8 mouse cellular contexts compared by ENCODE assay signal in the genomic region with DNA sequence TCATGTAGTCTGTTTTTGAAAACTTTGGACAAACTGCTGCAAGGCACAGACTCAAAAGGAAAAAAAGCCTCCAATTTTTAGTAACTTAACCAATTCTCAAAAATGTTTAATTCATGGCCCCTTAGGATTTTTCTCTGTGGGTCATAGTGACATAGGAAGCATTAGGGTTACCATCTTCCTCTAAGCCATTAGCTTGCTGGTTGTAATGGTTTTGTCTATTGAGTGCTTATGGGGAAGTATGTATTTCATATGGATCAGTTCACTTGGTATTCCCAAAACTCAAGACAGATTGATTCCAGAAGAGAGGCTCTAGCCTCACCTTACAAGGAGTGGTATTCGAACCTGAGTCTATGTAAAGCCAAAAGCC. TPM values are rescaled to one million over a fixed set of nuclear protein-coding genes. Genes with fewer than 3 reads are reported as not detected.
A peak's percentile ranks its signal among the peaks of the same experiment; 100 is the strongest.
DNase-seq lines count a peak whose midpoint lies in the region; ATAC-seq and TF ChIP-seq lines count a peak whose summit lies in the region.

No protein-coding gene starts in this region.

- H3ac ChIP-seq in myocyte (ENCODE audit: control insufficient read depth, insufficient read length), result no peak overlapping the region

- H3K79me2 ChIP-seq in myocyte (ENCODE audit: control insufficient read depth, insufficient read depth), result peaks cover 33% of the 10 kb centered on the region

- H3K9me3 ChIP-seq in kidney, embryonic 16.5 days (ENCODE audit: low read length), result no peaks in the 10 kb centered on the region
- H3K9me3 ChIP-seq in embryonic facial prominence, embryonic 13.5 days, result no peaks in the 10 kb centered on the region
- H3K9me3 ChIP-seq in intestine, embryonic 16.5 days (ENCODE audit: control insufficient read depth, low read length), result 0 out of 2 replicates have a peak, but pooled peaks cover 2% of the 10 kb centered on the region

- peak overlapping the region; percentile 67 for H3K4me2 ChIP-seq in kidney, embryonic 16.5 days (replicated peaks; ENCODE audit: low read depth, low read length)
- peak overlapping the region; percentile 74 for H3K4me2 ChIP-seq in embryonic facial prominence, embryonic 13.5 days
- H3K4me2 ChIP-seq in intestine, embryonic 16.5 days (ENCODE audit: low read depth, low read length), result peak overlapping the region; percentile 70
- peak overlapping the region; percentile 93 for H3K4me2 ChIP-seq in myocyte (ENCODE audit: low read depth)

- ATAC-seq in kidney, embryonic 16.5 days (ENCODE audit: low FRiP score, low TSS enrichment), result no peak
- no peak for ATAC-seq in embryonic facial prominence, embryonic 13.5 days (ENCODE audit: insufficient number of reproducible peaks, insufficient read depth, low FRiP score, low TSS enrichment, low read depth)
- ATAC-seq in intestine, embryonic 16.5 days, result no peak

- H3K9ac ChIP-seq in kidney, embryonic 16.5 days (replicated peaks; ENCODE audit: low read length), result peak overlapping the region; percentile 93
- H3K9ac ChIP-seq in embryonic facial prominence, embryonic 13.5 days, result peak overlapping the region; percentile 97
- H3K9ac ChIP-seq in intestine, embryonic 16.5 days (ENCODE audit: low read depth, low read length), result peak overlapping the region; percentile 92; the same call in 1 of the 2 replicates

- no peak for DNase-seq in kidney, postnatal 25 days
- DNase-seq in thymus, postnatal 0 days (ENCODE audit: low spot score), result no peak
- no peak for DNase-seq in adrenal gland, adult 18-20 months (ENCODE audit: low spot score in 2 of 2)
- no peak for DNase-seq in left cerebral cortex, adult 9 months (ENCODE audit: low spot score in 2 of 2)

- H3K27me3 ChIP-seq in kidney, embryonic 16.5 days (ENCODE audit: insufficient read depth, low read length), result no peaks in the 10 kb centered on the region
- no peaks in the 10 kb centered on the region for H3K27me3 ChIP-seq in embryonic facial prominence, embryonic 13.5 days
- no peaks in the 10 kb centered on the region for H3K27me3 ChIP-seq in intestine, embryonic 16.5 days (replicated peaks; ENCODE audit: control insufficient read depth, insufficient read depth, low read length)
- no peaks in the 10 kb centered on the region for H3K27me3 ChIP-seq in myocyte (ENCODE audit: control insufficient read depth, insufficient read depth, insufficient read length)

- peak overlapping the region; percentile 66 for H3K27ac ChIP-seq in kidney, embryonic 16.5 days (ENCODE audit: low read length)
- H3K27ac ChIP-seq in embryonic facial prominence, embryonic 13.5 days, result peak overlapping the region; percentile 81; the same call in 1 of the 2 replicates
- H3K27ac ChIP-seq in intestine, embryonic 16.5 days (ENCODE audit: low read length), result no peak overlapping the region

- no peak for TF ChIP-seq POLR2A in myocyte (IDR thresholded peaks at IDR 0.05; ENCODE audit: insufficient read length, low read depth)

- H3K4me1 ChIP-seq in kidney, embryonic 16.5 days (ENCODE audit: insufficient read depth, low read length), result peaks cover 13% of the 10 kb centered on the region
- H3K4me1 ChIP-seq in embryonic facial prominence, embryonic 13.5 days, result peaks cover 11% of the 10 kb centered on the region
- peaks cover 9% of the 10 kb centered on the region for H3K4me1 ChIP-seq in intestine, embryonic 16.5 days (ENCODE audit: control insufficient read depth, insufficient read depth, low read length)

- 91% methylated on average over 1 of the region's 1 CpGs for WGBS in kidney, embryonic 16.5 days
- 64% methylated on average over 1 of the region's 1 CpGs for WGBS in embryonic facial prominence, embryonic 13.5 days
- 82% methylated on average over 1 of the region's 1 CpGs for WGBS in intestine, embryonic 16.5 days

- peaks cover 19% of the 10 kb centered on the region for H3K36me3 ChIP-seq in kidney, embryonic 16.5 days (ENCODE audit: insufficient read depth, low read length)
- peaks cover 27% of the 10 kb centered on the region for H3K36me3 ChIP-seq in embryonic facial prominence, embryonic 13.5 days
- no peaks in the 10 kb centered on the region for H3K36me3 ChIP-seq in intestine, embryonic 16.5 days (ENCODE audit: control insufficient read depth, insufficient read depth, low read length)
- peaks cover 22% of the 10 kb centered on the region for H3K36me3 ChIP-seq in myocyte (ENCODE audit: control insufficient read depth, insufficient read depth)

- peak overlapping the region; percentile 92 for H3K4me3 ChIP-seq in kidney, embryonic 16.5 days (ENCODE audit: low read length)
- peak overlapping the region; percentile 95 for H3K4me3 ChIP-seq in embryonic facial prominence, embryonic 13.5 days
- H3K4me3 ChIP-seq in intestine, embryonic 16.5 days (ENCODE audit: low read length), result no peak overlapping the region; the same call in 1 of the 2 replicates
- peak overlapping the region; percentile 74 for H3K4me3 ChIP-seq in myocyte

TF ChIP-seq in myocyte, 11 proteins besides CTCF, POLR2A, EP300 and RAD21:
- TF ChIP-seq TCF3 (IDR thresholded peaks at IDR 0.05; ENCODE audit: insufficient read length, low read depth) (no peak), MAX (IDR thresholded peaks at IDR 0.05; ENCODE audit: low read depth) (no peak), SRF (IDR thresholded peaks at IDR 0.05; ENCODE audit: control insufficient read depth, insufficient read length, low read depth) (no peak), MYOG (IDR thresholded peaks at IDR 0.05; ENCODE audit: control insufficient read depth in 1 of 3, insufficient read depth in 1 of 3, insufficient read length in 2 of 3, low read depth in 2 of 3) (no peak), USF1 (IDR thresholded peaks at IDR 0.05; ENCODE audit: low read depth) (no peak), E2F4 (IDR thresholded peaks at IDR 0.05; ENCODE audit: insufficient read depth) (no peak), REST (IDR thresholded peaks at IDR 0.05; ENCODE audit: insufficient read depth, insufficient read length) (no peak), MYOD1 (IDR thresholded peaks at IDR 0.05; ENCODE audit: control insufficient read depth in 1 of 3, insufficient read length in 2 of 3, low read depth in 2 of 3) (no peak), CEBPB (IDR thresholded peaks at IDR 0.05; ENCODE audit: insufficient read depth, poor library complexity, severe bottlenecking) (no peak), TCF12 (IDR thresholded peaks at IDR 0.05; ENCODE audit: insufficient read depth, poor library complexity, severe bottlenecking) (no peak), POLR2AphosphoS2 (IDR thresholded peaks at IDR 0.05; ENCODE audit: insufficient read length, low read depth) (no peak)

RNA-seq across cellular contexts. Expression of gene Ppp1r8, which starts 0.7 kb away (rescaled TPM):
- 72.9 and 77.2 TPM in 2 replicates for polyA plus RNA-seq in kidney, embryonic 16.5 days (2015; fragmentation: Nextera tagmentation; extraction: Ambion mirVana)
- polyA plus RNA-seq in embryonic facial prominence, embryonic 13.5 days (2015; fragmentation: Nextera tagmentation; extraction: Ambion mirVana), result 55.9 and 64.0 TPM in 2 replicates
- 50.8 and 60.2 TPM in 2 replicates for polyA plus RNA-seq in intestine, embryonic 16.5 days (2015; fragmentation: Nextera tagmentation; extraction: Ambion mirVana)
- 62.4 TPM for polyA plus RNA-seq in myocyte (2012; fragmentation: generic; extraction: Trizol)
- polyA plus RNA-seq in thymus, postnatal 0 days (2015; fragmentation: Nextera tagmentation; extraction: Ambion mirVana), result 50.4 and 51.0 TPM in 2 replicates
- total RNA-seq in adrenal gland, adult 18-20 months (2021), result 10 to 100 TPM; 31.2 to 41.0 TPM

RNA-seq across cellular contexts. Expression of gene Stx12, which starts 40.6 kb away (rescaled TPM):
- polyA plus RNA-seq in kidney, embryonic 16.5 days (2015; fragmentation: Nextera tagmentation; extraction: Ambion mirVana), result 59.9 and 61.8 TPM in 2 replicates
- 60.3 and 65.5 TPM in 2 replicates for polyA plus RNA-seq in embryonic facial prominence, embryonic 13.5 days (2015; fragmentation: Nextera tagmentation; extraction: Ambion mirVana)
- 54.3 and 55.0 TPM in 2 replicates for polyA plus RNA-seq in intestine, embryonic 16.5 days (2015; fragmentation: Nextera tagmentation; extraction: Ambion mirVana)
- 23.4 TPM for polyA plus RNA-seq in myocyte (2012; fragmentation: generic; extraction: Trizol)
- 36.0 and 37.2 TPM in 2 replicates for polyA plus RNA-seq in thymus, postnatal 0 days (2015; fragmentation: Nextera tagmentation; extraction: Ambion mirVana)
- total RNA-seq in adrenal gland, adult 18-20 months (2021), result 10 to 100 TPM; 58.8 to 59.2 TPM

RNA-seq across cellular contexts. Expression of gene Themis2, which starts 47.5 kb away (rescaled TPM):
- 0.92 and 1.1 TPM in 2 replicates for polyA plus RNA-seq in kidney, embryonic 16.5 days (2015; fragmentation: Nextera tagmentation; extraction: Ambion mirVana)
- polyA plus RNA-seq in embryonic facial prominence, embryonic 13.5 days (2015; fragmentation: Nextera tagmentation; extraction: Ambion mirVana), result 0.79 and 1.4 TPM in 2 replicates
- 1.7 TPM in 2 replicates for polyA plus RNA-seq in intestine, embryonic 16.5 days (2015; fragmentation: Nextera tagmentation; extraction: Ambion mirVana)
- not detected for polyA plus RNA-seq in myocyte (2012; fragmentation: generic; extraction: Trizol)
- 2.7 and 2.9 TPM in 2 replicates for polyA plus RNA-seq in thymus, postnatal 0 days (2015; fragmentation: Nextera tagmentation; extraction: Ambion mirVana)
- 1 to 10 TPM; 1.7 to 3.3 TPM for total RNA-seq in adrenal gland, adult 18-20 months (2021)
